Mouse (Mus musculus) limb, embryonic 11.5 days (tissue): ENCODE data around the gene Spata31d1b. TPM values are rescaled to one million over a fixed set of nuclear protein-coding genes. Genes with fewer than 3 reads are reported as not detected.
"Not testable (repeated sequence)": the region's sequence is repeated elsewhere in the genome, so short reads cannot be mapped to it uniquely, and the experiment has no call there.

Source experiments
- ATAC-seq: fragments of 200-750 bp; cut with Nextera tagmentation; 2 replicates; pipeline ENCODE4 v1.8.0; 2017; ENCODE audit warnings: low read depth; ENCODE audit not compliant: insufficient number of reproducible peaks, low FRiP score, low TSS enrichment
- DNase-seq: peaks from one replicate; pipeline ENCODE4 v3.0.0-alpha.2; 2015; ENCODE audit warnings: low spot score
- H3K27ac ChIP-seq: fragments of 300-500 bp; sonication (generic); replicated peaks from 2 replicates; pipeline ENCODE4 v1.5.1; 2014; ENCODE audit warnings: low read depth, mild to moderate bottlenecking, low read length
- H3K27me3 ChIP-seq: fragments of 300-500 bp; sonication (generic); 2 replicates; pipeline ENCODE4 v1.6.1; 2014; ENCODE audit warnings: mild to moderate bottlenecking, low read length, mixed read lengths; ENCODE audit not compliant: control insufficient read depth, insufficient read depth
- H3K36me3 ChIP-seq: fragments of 300-500 bp; sonication (generic); 2 replicates; pipeline ENCODE4 v1.6.1; 2014; ENCODE audit warnings: mild to moderate bottlenecking, low read length, moderate library complexity, mixed read lengths; ENCODE audit not compliant: control insufficient read depth, insufficient read depth
- H3K4me1 ChIP-seq: fragments of 300-500 bp; sonication (generic); 2 replicates; pipeline ENCODE4 v1.6.1; 2014; ENCODE audit warnings: low read length, mixed read lengths; ENCODE audit not compliant: control insufficient read depth, insufficient read depth
- H3K4me2 ChIP-seq: fragments of 300-500 bp; sonication (generic); 2 replicates; pipeline ENCODE4 v1.6.1; 2014; ENCODE audit warnings: low read depth, mild to moderate bottlenecking, moderate library complexity; ENCODE audit not compliant: severe bottlenecking
- H3K4me3 ChIP-seq: fragments of 300-500 bp; sonication (generic); 2 replicates; pipeline ENCODE4 v1.5.1; 2014; ENCODE audit warnings: low read depth, low read length
- H3K9ac ChIP-seq: fragments of 300-500 bp; sonication (generic); 2 replicates; pipeline ENCODE4 v1.6.1; 2014; ENCODE audit warnings: mild to moderate bottlenecking, low read length
- H3K9me3 ChIP-seq: fragments of 300-500 bp; sonication (generic); 2 replicates; pipeline ENCODE4 v1.6.1; 2016; ENCODE audit warnings: low read length; ENCODE audit not compliant: control insufficient read depth
- WGBS: fragments of 180-500 bp; shearing (Covaris S2); extraction: QIAGEN DNeasy Blood & Tissue Kit; methylation state at CpG from one replicate; pipeline ENCODE4 v1.1.7; 2014; 5-methylcytosine and 5-hydroxymethylcytosine counted together
- polyA plus RNA-seq: library from polyadenylated mRNA; unstranded; fragments of >200 nt; fragmentation: Nextera tagmentation; extraction: Ambion mirVana; gene quantifications from 2 replicates; pipeline ENCODE4 v1.2.1, GENCODE M21; 2014

Spata31d1b gene
- polyA plus RNA-seq, 1 experiment from 2014 or later, result not detected

DNA sequence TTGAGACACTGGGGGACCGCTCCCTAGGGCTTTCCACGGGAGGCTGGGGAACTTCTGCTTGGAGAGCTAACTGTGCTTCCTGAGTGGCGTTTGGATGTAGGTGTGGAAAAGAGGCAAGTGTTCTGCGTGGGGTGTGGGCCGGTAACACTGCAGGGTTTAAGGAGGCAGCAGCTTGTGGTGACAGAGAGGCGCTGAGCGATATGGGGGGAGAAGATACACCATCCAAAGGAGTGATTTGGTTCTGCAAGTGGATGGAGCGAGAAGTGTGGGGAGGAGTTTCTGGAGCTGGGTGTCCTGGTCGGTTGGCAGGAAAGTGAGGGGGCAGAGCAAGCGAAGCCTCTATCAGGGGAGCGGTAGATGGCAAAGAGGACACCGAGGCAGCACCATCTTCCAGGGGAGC, 8.6 kb upstream of the Spata31d1b start:
- Histone ChIP-seq H3K27me3 (no peaks in the 10 kb centered on the region), H3K4me1 (no peaks in the 10 kb centered on the region), H3K9me3 (no peaks in the 10 kb centered on the region), H3K36me3 (no peaks in the 10 kb centered on the region), H3K9ac (no peak overlapping the region), H3K4me3 (no peak overlapping the region), H3K27ac (no peak overlapping the region), H3K4me2 (no peak overlapping the region)
- DNase-seq (no peak), ATAC-seq (no peak)
- WGBS, result 88% methylated on average over 12 of the region's 12 CpGs

DNA sequence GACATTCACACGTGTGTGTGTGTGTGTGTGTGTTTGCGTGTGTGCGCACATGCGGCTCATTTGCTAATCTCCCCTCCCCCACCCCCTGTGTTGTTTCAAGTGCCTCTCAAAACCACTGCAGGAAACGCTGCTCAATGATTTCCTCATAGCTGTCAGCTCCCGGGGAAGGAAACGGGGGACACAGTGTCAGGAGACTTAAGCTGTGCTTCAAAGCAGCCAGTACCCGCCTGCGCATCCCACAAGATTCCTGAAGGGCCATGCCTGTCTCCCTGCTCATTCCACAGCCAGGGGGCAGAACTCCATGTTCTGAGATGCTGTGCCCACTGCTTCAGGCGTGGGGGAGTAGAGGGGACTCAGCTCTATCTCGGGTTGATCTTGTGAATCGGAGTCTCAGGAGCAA, 7.5 kb upstream of the Spata31d1b start:
- 66% methylated on average over 12 of the region's 12 CpGs for WGBS
- no peak overlapping the region for H3K9ac ChIP-seq
- no peak overlapping the region for H3K4me3 ChIP-seq
- H3K9me3 ChIP-seq, result no peaks in the 10 kb centered on the region
- no peak overlapping the region for H3K4me2 ChIP-seq
- no peaks in the 10 kb centered on the region for H3K4me1 ChIP-seq
- no peak for DNase-seq
- no peak overlapping the region for H3K27ac ChIP-seq
- ATAC-seq, result no peak
- no peaks in the 10 kb centered on the region for H3K36me3 ChIP-seq
- no peaks in the 10 kb centered on the region for H3K27me3 ChIP-seq

DNA sequence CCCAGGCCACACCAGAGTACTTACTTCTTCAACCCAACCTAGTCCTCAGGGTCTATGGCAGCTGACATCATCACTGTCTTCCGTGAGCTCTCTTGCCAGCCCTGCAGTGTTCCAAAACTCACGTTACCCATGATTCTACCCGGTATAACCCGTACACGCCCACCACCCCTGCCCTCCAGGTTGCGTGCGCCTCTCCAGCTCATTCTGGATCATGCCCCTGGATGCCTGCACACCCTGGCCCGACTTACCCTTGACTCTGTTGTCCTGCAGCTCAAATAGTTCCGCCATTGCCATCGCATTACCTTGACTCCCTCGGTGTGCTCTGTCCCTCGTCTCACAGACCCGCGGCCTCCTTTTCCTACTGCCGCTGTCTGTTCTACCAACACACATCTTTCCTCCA, 1.9 kb upstream of the Spata31d1b start, which contains the start of gene Spata31d1a:
Spata31d1a (minus strand) TSS at position 101 of the 400 bp plus-strand sequence.
- Histone ChIP-seq H3K9me3 (no peaks in the 10 kb centered on the region), H3K36me3 (no peaks in the 10 kb centered on the region), H3K4me2 (no peak within 1 kb of the TSS), H3K4me1 (no peaks in the 10 kb centered on the region), H3K27ac (no peak within 1 kb of the TSS), H3K9ac (no peak within 1 kb of the TSS), H3K27me3 (no peaks in the 10 kb centered on the region), H3K4me3 (no peak within 1 kb of the TSS)
- ATAC-seq (no peak), DNase-seq (no peak)
- 86% methylated on average over 15 of the region's 15 CpGs for WGBS

DNA sequence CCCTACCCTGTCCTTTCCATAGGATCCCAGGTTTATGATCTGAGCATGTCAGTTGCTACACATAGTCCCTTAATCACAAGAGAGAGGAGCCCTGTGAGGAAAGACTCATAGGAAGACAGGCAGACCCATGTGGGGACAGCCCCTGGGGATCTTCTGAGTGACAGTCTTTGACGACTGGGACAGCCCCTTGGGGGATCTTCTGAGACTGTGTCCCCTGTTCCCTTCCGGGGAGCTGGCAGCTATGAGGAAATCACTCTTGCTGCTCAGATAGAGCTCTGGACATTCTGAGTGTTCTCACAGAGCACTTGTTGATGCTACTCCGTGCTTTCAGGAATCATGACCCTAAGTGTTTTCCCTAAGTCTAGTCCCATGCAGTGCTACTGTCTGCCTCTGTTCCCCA, 1.6 kb downstream of the Spata31d1b start:
- WGBS, result 42% methylated on average over 3 of the region's 3 CpGs

DNA sequence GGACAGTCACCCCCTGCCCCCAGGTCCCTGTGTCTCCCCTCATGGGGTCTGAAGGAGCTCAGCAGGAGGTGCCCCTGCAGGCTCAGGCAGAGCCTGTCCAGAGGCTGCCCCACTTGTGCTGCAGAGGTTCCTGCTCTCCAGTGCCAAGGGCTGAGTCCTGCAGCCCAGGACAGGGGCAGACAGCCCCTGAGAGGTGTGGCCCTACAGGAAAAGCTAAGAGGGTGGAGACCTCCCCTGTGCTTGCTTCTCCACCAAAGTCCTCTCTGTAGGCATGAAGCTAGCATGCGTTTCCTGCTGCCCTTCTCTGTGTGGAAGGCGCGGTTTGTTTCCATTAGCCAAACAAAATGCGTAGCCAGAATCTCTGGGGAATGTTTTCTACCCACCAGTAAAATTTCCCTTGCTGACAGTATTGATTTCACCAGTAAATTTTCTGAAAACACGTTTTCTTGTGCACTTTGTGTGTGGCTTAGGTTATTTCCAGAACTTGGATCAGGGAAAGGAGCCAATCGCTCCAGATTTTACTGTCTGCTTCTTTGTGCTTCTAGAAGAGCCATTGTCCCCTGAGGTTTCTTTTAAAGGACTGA, 6.9 kb downstream of the Spata31d1b start:
- not testable (repeated sequence) for H3K4me1 ChIP-seq, H3K9me3 ChIP-seq, DNase-seq, ATAC-seq, H3K36me3 ChIP-seq, H3K4me2 ChIP-seq, H3K27me3 ChIP-seq, H3K27ac ChIP-seq, H3K9ac ChIP-seq, H3K4me3 ChIP-seq
- 44% methylated on average over 6 of the region's 6 CpGs for WGBS

More for the DNA sequence above, 1.6 kb downstream of the Spata31d1b start:
- Histone ChIP-seq H3K9ac (no peak overlapping the region), H3K4me1 (no peaks in the 10 kb centered on the region), H3K27ac (no peak overlapping the region), H3K4me2 (no peak overlapping the region), H3K36me3 (no peaks in the 10 kb centered on the region), H3K27me3 (no peaks in the 10 kb centered on the region), H3K4me3 (no peak overlapping the region), H3K9me3 (no peaks in the 10 kb centered on the region)
- no peak for DNase-seq
- ATAC-seq, result no peak

DNA sequence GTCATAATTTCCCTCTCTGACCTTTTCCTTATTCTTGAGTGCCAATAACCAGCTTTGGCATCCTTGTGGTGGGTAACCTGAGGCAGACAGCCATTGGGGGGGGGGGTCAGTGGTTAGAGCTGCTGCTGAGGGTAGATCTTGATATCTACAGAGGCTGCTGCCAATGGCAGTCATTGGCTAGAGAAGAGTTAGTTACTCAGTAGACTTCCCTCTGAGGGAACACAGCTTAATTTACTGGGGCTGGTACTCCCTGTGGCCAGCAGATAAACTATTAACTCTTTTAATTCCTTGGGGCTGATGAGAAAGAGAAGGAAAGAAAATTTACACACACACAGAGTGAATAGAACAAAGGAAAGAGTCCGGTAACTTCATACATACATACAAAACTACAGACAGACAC, 7.4 kb downstream of the Spata31d1b start:
- Histone ChIP-seq H3K27me3 (no peaks in the 10 kb centered on the region), H3K9ac (no peak overlapping the region), H3K9me3 (no peaks in the 10 kb centered on the region), H3K4me3 (no peak overlapping the region), H3K27ac (no peak overlapping the region), H3K4me1 (0 out of 2 replicates have a peak, but pooled peaks cover 2% of the 10 kb centered on the region), H3K4me2 (no peak overlapping the region), H3K36me3 (no peaks in the 10 kb centered on the region)
- ATAC-seq (no peak), DNase-seq (no peak)
- 90% methylated on average over 1 of the region's 1 CpGs for WGBS

DNA sequence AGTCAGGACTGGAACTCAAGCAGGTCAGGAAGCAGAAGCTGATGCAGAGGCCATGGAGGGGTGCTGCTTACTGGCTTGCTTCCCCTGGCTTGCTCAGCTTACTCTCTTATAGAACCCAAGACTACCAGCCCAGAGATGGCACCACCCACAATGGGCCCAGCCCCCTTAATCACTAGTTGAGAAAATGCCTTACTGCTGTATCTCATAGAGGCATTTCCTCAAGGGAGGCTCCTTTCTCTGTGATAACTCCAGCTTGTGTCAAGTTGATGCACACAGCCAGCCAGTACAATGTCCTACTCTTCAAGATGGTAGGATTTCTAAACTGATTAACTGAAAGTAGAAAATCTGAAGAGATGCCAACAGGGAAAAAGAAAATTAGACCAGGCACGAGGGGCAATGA, 10.0 kb downstream of the Spata31d1b start:
- 86% methylated on average over 1 of the region's 1 CpGs for WGBS
- not testable (repeated sequence) for H3K27me3 ChIP-seq, ATAC-seq, H3K4me1 ChIP-seq, H3K27ac ChIP-seq, DNase-seq, H3K9ac ChIP-seq, H3K4me3 ChIP-seq, H3K4me2 ChIP-seq, H3K9me3 ChIP-seq, H3K36me3 ChIP-seq

DNA sequence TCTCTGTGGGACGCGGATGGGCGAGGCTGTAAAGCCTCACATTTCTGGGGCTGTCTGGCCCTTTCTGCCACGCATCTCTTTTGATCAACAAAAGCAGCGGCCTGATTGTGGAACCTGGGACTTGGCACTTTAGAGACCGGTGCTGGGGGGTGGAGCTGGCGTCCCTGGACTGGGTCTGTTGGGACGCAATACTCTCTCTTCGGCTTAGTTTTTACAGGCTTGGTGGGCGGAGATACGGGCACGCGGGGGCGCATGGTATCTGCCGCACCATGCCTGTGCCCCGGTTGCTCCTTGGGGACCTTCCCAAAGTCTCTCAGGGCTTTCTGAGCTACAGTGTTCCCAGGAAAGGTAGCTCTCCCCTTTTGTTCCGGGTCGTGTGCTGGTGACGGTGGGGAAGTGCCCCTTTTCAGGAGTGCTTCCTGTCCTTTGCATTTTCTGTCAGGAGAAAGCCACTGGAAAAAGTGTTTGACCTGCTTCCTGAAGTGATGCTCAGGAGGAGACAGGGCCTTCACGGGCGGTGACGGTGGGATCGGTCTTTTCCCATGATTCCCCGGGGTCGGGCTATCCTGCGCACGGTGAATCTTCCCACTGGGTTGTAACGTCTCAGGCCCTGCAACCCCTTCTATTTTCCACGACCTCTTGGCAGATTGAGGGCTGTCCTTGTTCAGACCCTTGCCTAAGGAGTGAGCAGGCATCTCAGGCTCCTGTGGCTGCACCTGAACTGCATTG, 14.2 kb downstream of the Spata31d1b start:
- H3K4me2 ChIP-seq, result peak overlapping the region; percentile 35; the same call in 1 of the 2 replicates
- no peak overlapping the region for H3K27ac ChIP-seq
- no peak for DNase-seq
- H3K4me3 ChIP-seq, result 0 out of 2 replicates have a peak overlapping the region, but pooled peaks have one; percentile 3
- H3K36me3 ChIP-seq, result no peaks in the 10 kb centered on the region
- WGBS, result 27% methylated on average over 29 of the region's 29 CpGs
- H3K9ac ChIP-seq, result peak overlapping the region; percentile 57
- no peaks in the 10 kb centered on the region for H3K4me1 ChIP-seq
- ATAC-seq, result no peak
- no peaks in the 10 kb centered on the region for H3K9me3 ChIP-seq
- no peaks in the 10 kb centered on the region for H3K27me3 ChIP-seq
